Mouse (Mus musculus) ES-Bruce4 (cell line): ENCODE data around the gene Wdr24.

Source experiments
- CTCF ChIP-seq: IDR thresholded peaks from one replicate; pipeline ENCODE4 v1.8.1; 2011; ENCODE audit warnings: low read depth, low read length
- POLR2A ChIP-seq: IDR thresholded peaks from one replicate; pipeline ENCODE4 v1.8.1; 2011; ENCODE audit warnings: low read length; ENCODE audit not compliant: insufficient read depth

- no peak for TF ChIP-seq CTCF
- no peak for TF ChIP-seq POLR2A
Observed at GRCm38 (mm10) chr17:25873405-25874147, 50.1 kb downstream of the Wdr24 start.
